Comparison of ENCODE assay signal across 8 mouse cellular contexts in the genomic region with DNA sequence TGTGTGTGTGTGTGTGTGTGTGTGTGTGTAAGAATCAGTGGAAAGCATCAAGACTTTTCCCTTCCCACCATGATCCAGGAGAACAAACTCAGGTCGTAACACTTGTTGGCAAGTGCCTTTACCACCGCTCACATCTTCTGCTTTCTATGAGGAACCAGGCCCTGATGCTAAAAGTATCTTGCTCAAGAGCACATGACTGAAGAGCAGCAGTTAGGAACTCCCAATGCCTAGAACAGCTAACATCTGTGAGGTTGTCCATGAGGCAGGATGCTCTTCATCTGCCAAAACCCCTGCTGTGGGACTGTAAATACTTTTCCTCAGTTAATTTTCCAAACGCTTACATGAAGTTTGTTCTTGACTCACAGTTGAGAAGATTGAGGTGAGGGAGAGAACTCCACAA. TPM values are rescaled to one million over a fixed set of nuclear protein-coding genes. Genes with fewer than 3 reads are reported as not detected.
DNase-seq lines count a peak whose midpoint lies in the region; ATAC-seq and TF ChIP-seq lines count a peak whose summit lies in the region.

No protein-coding gene starts in this region.

- peak overlapping the region; percentile 97; the same call in 1 of the 2 replicates for H3K4me3 ChIP-seq in G1E (ENCODE audit: low read depth, low read length)
- peak overlapping the region; percentile 81 for H3K4me3 ChIP-seq in heart, embryonic 16.5 days (ENCODE audit: low read length)
- H3K4me3 ChIP-seq in lung, adult 2 months (replicated peaks; ENCODE audit: extremely low read depth, low read depth, low read length) = peak overlapping the region; percentile 2

- H3K4me1 ChIP-seq in G1E (ENCODE audit: insufficient read depth, low read depth, low read length) = peaks cover 24% of the 10 kb centered on the region
- H3K4me1 ChIP-seq in heart, embryonic 16.5 days (ENCODE audit: control insufficient read depth, insufficient read depth, low read length) = peaks cover 16% of the 10 kb centered on the region
- no peaks in the 10 kb centered on the region; the same call in 1 of the 2 replicates for H3K4me1 ChIP-seq in lung, adult 2 months (ENCODE audit: control insufficient read depth, insufficient read depth, low read length)

- H3K4me2 ChIP-seq in heart, embryonic 16.5 days (ENCODE audit: low read depth, low read length) = peak overlapping the region; percentile 74

- ATAC-seq in G1E (ENCODE audit: extremely low read depth, insufficient number of reproducible peaks, low FRiP score, poor library complexity, severe bottlenecking) = no peak
- ATAC-seq in heart, embryonic 16.5 days (replicated peaks; ENCODE audit: extremely low read depth, insufficient read depth, low FRiP score) = peak; percentile 10; the same call in 1 of the 2 replicates
- ATAC-seq in neutrophil, adult 5-6 weeks (ENCODE audit: extremely low read depth, insufficient number of reproducible peaks, low FRiP score, poor library complexity, severe bottlenecking) = peak; percentile 64

- TF ChIP-seq POLR2A in lung, adult 2 months (IDR thresholded peaks at IDR 0.05; ENCODE audit: borderline replicate concordance, extremely low read depth, low read depth, low read length) = no peak

- WGBS in heart, embryonic 16.5 days = 66% methylated on average over 3 of the region's 3 CpGs
- 66% methylated on average over 3 of the region's 3 CpGs for WGBS in lung, adult 2 months

- peaks cover 11% of the 10 kb centered on the region for H3K36me3 ChIP-seq in G1E (replicated peaks)
- H3K36me3 ChIP-seq in heart, embryonic 16.5 days (ENCODE audit: control insufficient read depth, insufficient read depth) = 0 out of 2 replicates have a peak, but pooled peaks cover 2% of the 10 kb centered on the region

- TF ChIP-seq CTCF in G1E (IDR thresholded peaks at IDR 0.05; ENCODE audit: low read depth, low read length) = no peak
- no peak for TF ChIP-seq CTCF in lung, adult 2 months (IDR thresholded peaks at IDR 0.05; ENCODE audit: insufficient read depth, low read length)

- H3K9me3 ChIP-seq in G1E (replicated peaks) = no peaks in the 10 kb centered on the region
- H3K9me3 ChIP-seq in heart, embryonic 16.5 days (replicated peaks; ENCODE audit: control insufficient read depth, low read length) = no peaks in the 10 kb centered on the region

- peak overlapping the region; percentile 46; the same call in 1 of the 2 replicates for H3K9ac ChIP-seq in heart, embryonic 16.5 days (ENCODE audit: low read length)

- peak; percentile 6 for DNase-seq in embryo, embryonic 10 days (ENCODE audit: low spot score)
- no peak for DNase-seq in embryo, embryonic 9.5 days (ENCODE audit: extremely low spot score)
- DNase-seq in G1E (ENCODE audit: low spot score) = peak; percentile 2
- DNase-seq in lung, adult 2 months = no peak
- DNase-seq in c-Kit-positive CD71-positive TER-119-positive erythroid progenitor cells, embryonic 14.5 days (ENCODE audit: low spot score) = no peak
- no peak for DNase-seq in thymus, postnatal 14 days

- 0 out of 2 replicates have a peak overlapping the region, but pooled peaks have one; percentile 56 for H3K27ac ChIP-seq in heart, embryonic 16.5 days (ENCODE audit: low read length)

- peaks cover 14% of the 10 kb centered on the region for H3K27me3 ChIP-seq in G1E (ENCODE audit: insufficient read depth, low read length)
- H3K27me3 ChIP-seq in heart, embryonic 16.5 days (ENCODE audit: control insufficient read depth, insufficient read depth, low read length) = no peaks in the 10 kb centered on the region

RNA-seq across cellular contexts. Expression of a gene that starts 0.5 kb away (rescaled TPM):
- total RNA-seq in G1E (2014; fragmentation: Nextera tagmentation) = 35.2 and 37.5 TPM in 2 replicates
- total RNA-seq in G1E (2017) = 28.5 and 31.0 TPM in 2 replicates
- polyA plus RNA-seq in G1E (2012) = 4.1 and 6.5 TPM in 2 replicates
- 30.5 and 33.6 TPM in 2 replicates for polyA plus RNA-seq in heart, embryonic 16.5 days (2015; fragmentation: Nextera tagmentation; extraction: Ambion mirVana)
- polyA plus RNA-seq in lung, adult 2 months (2012; rRNA removed) = 4.7 and 11.2 TPM in 2 replicates
- total RNA-seq in neutrophil, adult 5-6 weeks (2017) = 24.6 and 25.9 TPM in 2 replicates

RNA-seq across cellular contexts. Expression of a gene that starts 59.5 kb away (rescaled TPM):
- total RNA-seq in G1E (2014; fragmentation: Nextera tagmentation) (not detected in 2 replicates), G1E (2017) (0.23 TPM in 1 of 2 replicates, not detected in the other)
- not detected in 2 replicates for polyA plus RNA-seq in G1E (2012)
- polyA plus RNA-seq in heart, embryonic 16.5 days (2015; fragmentation: Nextera tagmentation; extraction: Ambion mirVana) = 1,973 and 1,982 TPM in 2 replicates
- 8.8 and 38.0 TPM in 2 replicates for polyA plus RNA-seq in lung, adult 2 months (2012; rRNA removed)
- not detected in 2 replicates for total RNA-seq in neutrophil, adult 5-6 weeks (2017)

Comparison
In these comparisons a context has a peak if more than half of its experiments do, and no peak if none do; other contexts are left out.
1. DNase-seq: peak in embryo, embryonic 10 days (single experiment) and G1E (single experiment); none in embryo, embryonic 9.5 days (single experiment), lung, adult 2 months (single experiment), c-Kit-positive CD71-positive TER-119-positive erythroid progenitor cells, embryonic 14.5 days (single experiment) and thymus, postnatal 14 days (single experiment).
2. H3K4me3 ChIP-seq: peak in every context shown above with its lines; median percentile 97 in G1E; 81 in heart, embryonic 16.5 days; 2 in lung, adult 2 months.
3. RNA of a gene that starts 59.5 kb away (polyA plus RNA-seq): 1,973 to 1,982 TPM in heart, embryonic 16.5 days; 8.8 to 38.0 TPM in lung, adult 2 months and not detected in G1E; every median in the first group is over 10 times any median in the second.